Mouse (Mus musculus) cortical plate, adult 2 months (tissue): ENCODE measurements at regions not wholly inside any gene's neighbourhood (a gene's known extent, or its start where the extent isn't known, plus 50 kb on each side); places are given as distances from the start of the nearest gene placed in this dataset.

Experiments
- CTCF ChIP-seq: fragments of 200-500 bp; IDR thresholded peaks from 2 replicates; pipeline ENCODE4 v1.5.1; 2011; ENCODE audit warnings: mild to moderate bottlenecking, control low read depth, low read length; ENCODE audit not compliant: insufficient read depth; ENCODE audit errors: extremely low read depth
- POLR2A ChIP-seq: fragments of 200-500 bp; IDR thresholded peaks from 2 replicates; pipeline ENCODE4 v1.6.1; 2011; ENCODE audit warnings: mild to moderate bottlenecking, low read length, control low read depth; ENCODE audit not compliant: insufficient read depth; ENCODE audit errors: extremely low read depth

DNA sequence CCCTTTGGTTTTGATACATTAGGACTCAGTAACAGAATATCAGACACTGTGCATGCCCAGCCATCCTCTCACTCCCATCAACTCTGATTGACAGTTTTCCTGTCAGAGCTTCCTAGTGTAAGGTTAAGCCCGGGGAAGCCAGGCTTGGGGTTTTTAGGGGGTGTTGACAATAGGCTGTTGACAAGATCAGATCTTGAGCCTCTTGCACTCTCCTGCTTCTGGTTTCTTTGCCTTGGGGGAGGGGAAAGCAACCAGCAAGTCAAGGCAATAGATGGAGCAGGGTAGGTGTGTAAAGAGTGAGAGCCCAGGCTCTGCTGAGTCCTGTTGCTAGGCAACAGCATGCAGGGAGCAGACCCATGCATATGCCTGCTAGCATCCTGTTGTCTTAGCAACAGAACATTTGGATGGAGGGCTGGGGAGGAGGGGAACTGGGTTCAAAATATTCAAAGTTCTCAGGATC lies 410.5 kb downstream of the Igsf11 start:
- no peak for TF ChIP-seq CTCF
- TF ChIP-seq POLR2A, result no peak
